Mouse (Mus musculus) testis, adult 2 months (tissue): ENCODE data around the gene Tpi1.
"Not testable (repeated sequence)": the region's sequence is repeated elsewhere in the genome, so short reads cannot be mapped to it uniquely, and the experiment has no call there.

ENCODE experiments used
- CTCF ChIP-seq: fragments of 200-500 bp; IDR thresholded peaks from 2 replicates; pipeline ENCODE4 v1.5.1; 2012; ENCODE audit warnings: low read depth, mild to moderate bottlenecking, inconsistent platforms, low read length, moderate library complexity; ENCODE audit not compliant: control insufficient read depth, insufficient read depth, insufficient replicate concordance
- POLR2A ChIP-seq: fragments of 200-500 bp; IDR thresholded peaks from 2 replicates; pipeline ENCODE4 v1.6.1; 2012; ENCODE audit warnings: low read depth, mild to moderate bottlenecking, inconsistent platforms, low read length, moderate library complexity; ENCODE audit not compliant: control insufficient read depth

DNA sequence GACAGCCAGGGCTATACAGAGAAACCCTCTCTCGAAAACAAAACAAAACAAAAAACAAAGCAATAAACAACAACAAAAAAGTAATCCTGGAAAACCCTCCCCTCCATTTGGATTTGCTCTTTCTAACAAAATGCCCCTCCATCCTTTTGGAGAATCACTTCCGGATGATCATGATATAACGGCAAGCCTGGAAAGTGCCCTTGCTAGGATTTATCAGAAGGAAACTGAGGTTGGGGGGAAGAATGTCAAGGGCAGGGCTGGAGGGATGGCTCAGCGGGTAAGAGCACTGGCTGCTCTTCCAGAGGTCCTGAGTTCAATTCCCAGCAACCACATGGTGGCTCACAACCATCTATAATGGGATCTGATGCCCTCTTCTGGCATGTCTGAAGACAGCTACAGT is 10.4 kb downstream of the Tpi1 start:
- not testable (repeated sequence) for TF ChIP-seq CTCF, POLR2A
